Mouse (Mus musculus) kidney, adult 8-10 months (tissue): ENCODE data around the gene Serf2.
A peak's percentile ranks its signal among the peaks of the same experiment; 100 is the strongest.
"Not testable (repeated sequence)": the region's sequence is repeated elsewhere in the genome, so short reads cannot be mapped to it uniquely, and the experiment has no call there.

Source experiments
- DNase-seq, 2 experiments: peaks; one replicate each; pipeline ENCODE4 v3.0.0; 2022

Gene Serf2

DNA sequence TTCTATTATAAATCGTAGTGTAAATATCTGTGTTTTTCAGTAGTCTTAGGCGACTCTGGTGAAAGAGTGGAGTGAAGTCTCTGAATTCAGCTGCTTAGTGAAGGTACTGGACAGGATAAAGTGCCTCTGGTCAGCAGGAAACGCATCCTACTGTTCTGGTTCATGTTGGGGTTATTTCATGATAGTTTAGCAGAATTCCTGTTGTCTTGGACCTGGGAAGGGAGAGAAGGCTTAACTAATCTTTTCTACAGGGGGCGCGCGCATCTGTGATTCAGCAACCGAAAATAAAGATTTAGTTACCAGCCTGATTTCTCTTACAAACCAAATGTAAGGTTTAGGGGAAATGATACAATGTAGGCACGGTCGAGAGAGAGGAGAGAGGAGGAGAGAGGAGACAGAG is 859 bp upstream of the Serf2 start:
- peak; percentile 51 to 64 for DNase-seq

GRCm38 (mm10) chr2:121449545-121450011 is 583 bp downstream of the Serf2 start:
- no peak for DNase-seq

GRCm38 (mm10) chr2:121450093-121450492 is 1.1 kb downstream of the Serf2 start:
- no peak for DNase-seq

DNA sequence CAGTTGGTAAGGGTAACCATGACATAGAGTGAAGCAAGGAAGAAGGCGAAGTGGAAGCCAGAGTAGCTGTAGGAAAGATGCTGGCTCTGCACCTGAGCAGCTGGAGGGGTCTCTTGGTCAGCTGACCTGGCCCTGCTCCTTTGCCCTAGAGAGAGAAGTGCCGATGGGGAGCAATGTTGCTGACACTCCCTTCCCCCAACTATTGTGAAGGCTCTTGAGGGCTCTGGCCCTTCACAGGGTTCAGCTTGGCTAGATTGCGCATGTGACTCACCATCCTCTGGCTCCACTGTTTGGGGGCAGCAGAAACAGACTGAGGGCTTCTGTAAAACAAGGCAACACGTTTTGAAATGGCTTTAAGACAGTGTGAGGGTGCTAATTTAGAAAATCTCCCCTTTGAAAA is 3.4 kb downstream of the Serf2 start:
- no peak for DNase-seq

GRCm38 (mm10) chr2:121452990-121453389 is 4.0 kb downstream of the Serf2 start, which contains the start of gene Hypk:
Hypk (plus strand) TSS chr2:121453290.
- no peak for DNase-seq

DNA sequence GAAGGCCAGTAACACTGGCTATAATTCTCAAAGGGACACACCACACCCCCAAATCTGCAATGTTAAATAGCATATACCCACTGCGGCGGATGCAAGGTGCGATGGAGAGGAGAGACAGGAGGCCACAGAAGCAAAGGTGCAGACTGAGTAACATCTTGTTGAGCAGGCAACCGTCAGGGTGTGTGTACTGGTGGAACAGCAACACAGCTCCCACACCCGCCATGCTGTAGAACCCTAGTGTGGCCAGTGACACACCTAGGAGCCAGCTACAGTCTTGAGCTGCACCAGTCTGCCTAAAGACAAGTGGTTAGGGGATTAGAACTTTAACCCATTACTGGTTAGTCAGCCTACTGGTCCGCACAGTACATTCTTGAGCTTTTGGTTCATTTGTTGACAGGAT is 4.9 kb downstream of the Serf2 start:
- DNase-seq, result no peak

GRCm38 (mm10) chr2:121455534-121455933 is 6.5 kb downstream of the Serf2 start:
- no peak for DNase-seq

GRCm38 (mm10) chr2:121456692-121457642 is 8.0 kb downstream of the Serf2 start, which contains the start of gene Serinc4:
Serinc4 (minus strand) TSS chr2:121456781.
- peak; percentile 82 to 86 for DNase-seq

DNA sequence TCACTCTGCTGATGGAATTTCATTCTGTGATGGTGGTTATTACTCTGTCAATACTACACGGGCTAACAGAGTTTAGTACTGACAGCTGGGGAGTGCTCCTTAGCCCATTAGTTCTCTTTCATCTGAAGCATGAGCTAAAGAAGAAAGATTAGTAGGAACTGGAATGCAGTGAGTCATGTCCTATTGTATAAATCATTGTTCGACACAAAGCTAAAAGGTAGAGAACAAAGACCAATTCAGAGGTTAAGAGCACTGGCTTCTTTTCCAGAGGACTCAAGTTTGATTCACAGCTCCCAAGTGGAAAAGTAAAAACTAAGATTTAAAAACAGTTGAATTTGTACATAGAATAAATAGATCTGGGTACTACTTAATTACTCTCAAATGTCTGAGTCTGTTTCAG is 11.1 kb downstream of the Serf2 start:
- no peak for DNase-seq

DNA sequence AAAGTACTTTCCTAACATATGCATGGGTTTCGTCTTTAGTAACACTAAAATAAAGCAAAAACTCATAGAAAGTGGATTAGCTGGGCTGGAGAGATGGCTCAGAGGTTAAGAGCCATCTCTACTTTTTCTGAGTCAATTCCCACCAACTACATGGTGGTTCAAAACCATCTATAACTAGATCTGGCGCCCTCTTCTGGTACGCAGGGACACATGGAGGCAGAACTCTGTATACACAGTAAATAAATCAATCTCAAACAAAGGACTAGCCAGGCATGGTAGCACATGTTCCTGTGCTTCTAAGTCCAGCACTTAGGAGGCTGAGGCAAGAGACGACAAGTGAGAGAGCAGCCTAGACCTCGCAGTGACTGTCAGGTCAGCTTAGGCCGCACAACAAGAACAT is 20.0 kb downstream of the Serf2 start:
- DNase-seq, result not testable (repeated sequence)

DNA sequence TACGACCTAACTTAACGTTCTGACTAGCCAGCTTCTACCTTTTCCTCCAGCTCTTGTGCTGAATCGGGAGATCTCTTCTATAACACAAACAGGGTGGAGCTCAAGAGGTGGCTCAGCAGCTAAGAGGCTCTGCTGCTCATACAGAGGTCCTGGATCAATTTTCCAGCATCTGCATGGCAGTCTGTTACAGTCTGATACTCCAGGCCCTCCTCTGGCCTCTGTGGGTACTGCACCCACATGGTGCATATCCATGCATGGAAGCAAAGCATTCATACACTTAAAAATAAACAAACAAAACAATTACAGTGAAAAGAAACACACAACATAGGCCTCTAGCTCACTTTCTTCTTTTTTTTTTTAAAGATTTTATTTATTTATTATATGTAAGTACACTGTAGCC is 23.8 kb downstream of the Serf2 start:
- not testable (repeated sequence) for DNase-seq

GRCm38 (mm10) chr2:121473301-121474179 is 24.5 kb downstream of the Serf2 start, which contains the start of gene Mfap1b:
Mfap1b (minus strand) TSS chr2:121474067.
- peak; percentile 85 to 86 for DNase-seq

DNA sequence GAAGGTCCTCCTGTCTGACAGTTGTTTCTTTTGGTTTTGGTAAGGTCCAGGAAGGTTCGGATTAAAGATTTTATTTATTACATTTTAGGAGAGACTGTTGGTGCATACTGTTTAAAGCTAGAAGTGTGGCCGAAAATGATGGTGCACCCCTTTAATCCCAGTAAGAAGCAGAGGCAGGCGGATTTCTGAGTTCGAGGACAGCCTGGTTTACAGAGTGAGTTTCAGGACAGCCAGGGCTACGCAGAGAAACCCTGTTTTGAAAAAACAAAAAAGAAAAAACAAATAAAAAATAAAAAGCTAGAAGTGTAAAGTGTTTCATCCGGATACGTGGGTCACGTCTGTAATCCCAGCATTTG is 25.2 kb downstream of the Serf2 start:
- no peak for DNase-seq

- DNase-seq, result not testable (repeated sequence)
These were observed 26.3 kb downstream of the Serf2 start for GRCm38 (mm10) chr2:121475306-121475705.

DNA sequence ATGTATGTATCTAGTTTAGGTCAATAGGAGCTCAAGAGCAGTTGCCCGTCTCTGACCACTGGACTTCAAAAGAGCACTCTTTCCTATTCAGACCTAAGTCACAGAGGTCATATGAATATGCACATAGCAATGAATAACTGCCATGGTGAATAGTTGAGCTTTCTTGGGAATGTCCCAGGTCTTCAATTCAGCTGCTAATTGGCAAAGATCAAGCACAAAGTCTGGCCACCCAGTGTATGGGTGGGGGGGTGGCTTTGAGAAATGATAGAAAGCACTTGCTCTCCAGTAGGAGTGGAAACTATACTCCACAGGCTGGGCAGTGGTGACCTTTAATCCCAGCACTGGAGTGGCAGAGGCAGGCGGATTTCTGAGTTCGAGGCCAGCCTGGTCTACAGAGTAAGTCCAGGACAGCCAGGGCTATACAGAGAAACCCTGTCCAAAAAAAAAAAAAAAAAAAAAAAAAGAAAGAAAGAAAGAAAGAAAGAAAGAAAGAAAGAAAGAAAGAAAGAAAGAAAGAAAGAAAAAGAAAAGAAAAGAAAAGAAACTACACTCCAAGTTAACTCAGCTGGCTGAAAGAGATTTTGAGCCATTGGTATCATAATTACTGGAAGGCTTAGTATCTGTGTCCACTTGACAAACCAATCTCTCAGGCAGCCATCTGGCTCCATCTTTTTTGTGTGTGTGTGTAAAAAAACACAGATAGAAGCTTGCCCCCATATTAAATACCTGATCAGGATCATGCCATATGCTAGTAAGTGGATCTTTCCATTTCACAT is 28.7 kb downstream of the Serf2 start:
- DNase-seq, result no peak

DNA sequence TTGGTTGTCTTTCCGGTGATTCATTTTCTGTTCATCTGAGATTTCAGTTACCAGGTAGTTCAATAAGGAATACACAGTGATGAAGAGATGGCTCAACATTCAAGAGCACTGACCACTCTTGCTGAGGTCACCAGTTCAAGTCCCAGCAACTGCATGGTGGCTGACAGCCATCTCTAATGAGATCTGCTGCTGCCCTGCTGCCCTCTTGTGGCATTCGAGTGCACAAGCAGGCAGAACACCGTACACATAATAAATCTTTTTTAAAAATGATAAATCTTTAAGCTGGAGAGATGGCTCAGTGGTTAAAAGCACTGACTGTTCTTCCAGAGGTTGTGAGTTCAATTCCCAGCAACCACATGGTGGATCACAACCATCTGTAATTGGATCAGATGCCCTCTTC is 31.5 kb downstream of the Serf2 start:
- DNase-seq, result peak in 1 of 2 experiments; percentile 18

DNA sequence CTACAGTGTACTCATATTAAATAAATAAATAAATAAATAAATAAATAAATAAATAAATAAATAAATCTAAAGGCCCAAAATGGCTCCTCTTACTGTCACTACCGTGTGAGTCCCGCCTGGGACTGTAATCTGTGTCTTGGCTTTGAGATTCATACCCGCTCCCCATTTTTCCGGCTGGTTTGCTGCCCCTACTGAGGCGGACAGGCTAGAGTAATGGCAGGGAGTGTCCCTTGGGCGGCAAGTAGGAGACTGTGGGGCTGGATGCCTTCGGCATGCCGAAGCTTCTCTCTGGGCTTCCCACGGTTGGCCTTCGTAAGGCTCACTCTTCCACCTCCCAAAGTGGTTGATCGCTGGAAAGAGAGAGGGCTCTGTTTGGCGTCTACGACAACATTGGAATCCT is 31.9 kb downstream of the Serf2 start:
- not testable (repeated sequence) for DNase-seq

GRCm38 (mm10) chr2:121483576-121483975 is 34.6 kb downstream of the Serf2 start:
- no peak for DNase-seq

GRCm38 (mm10) chr2:121484403-121484802 is 35.4 kb downstream of the Serf2 start:
- not testable (repeated sequence) for DNase-seq

DNA sequence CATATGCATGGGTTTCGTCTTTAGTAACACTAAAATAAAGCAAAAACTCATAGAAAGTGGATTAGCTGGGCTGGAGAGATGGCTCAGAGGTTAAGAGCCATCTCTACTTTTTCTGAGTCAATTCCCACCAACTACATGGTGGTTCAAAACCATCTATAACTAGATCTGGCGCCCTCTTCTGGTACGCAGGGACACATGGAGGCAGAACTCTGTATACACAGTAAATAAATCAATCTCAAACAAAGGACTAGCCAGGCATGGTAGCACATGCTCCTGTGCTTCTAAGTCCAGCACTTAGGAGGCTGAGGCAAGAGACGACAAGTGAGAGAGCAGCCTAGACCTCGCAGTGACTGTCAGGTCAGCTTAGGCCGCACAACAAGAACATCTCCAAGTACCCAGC is 52.6 kb downstream of the Serf2 start:
- not testable (repeated sequence) for DNase-seq

DNA sequence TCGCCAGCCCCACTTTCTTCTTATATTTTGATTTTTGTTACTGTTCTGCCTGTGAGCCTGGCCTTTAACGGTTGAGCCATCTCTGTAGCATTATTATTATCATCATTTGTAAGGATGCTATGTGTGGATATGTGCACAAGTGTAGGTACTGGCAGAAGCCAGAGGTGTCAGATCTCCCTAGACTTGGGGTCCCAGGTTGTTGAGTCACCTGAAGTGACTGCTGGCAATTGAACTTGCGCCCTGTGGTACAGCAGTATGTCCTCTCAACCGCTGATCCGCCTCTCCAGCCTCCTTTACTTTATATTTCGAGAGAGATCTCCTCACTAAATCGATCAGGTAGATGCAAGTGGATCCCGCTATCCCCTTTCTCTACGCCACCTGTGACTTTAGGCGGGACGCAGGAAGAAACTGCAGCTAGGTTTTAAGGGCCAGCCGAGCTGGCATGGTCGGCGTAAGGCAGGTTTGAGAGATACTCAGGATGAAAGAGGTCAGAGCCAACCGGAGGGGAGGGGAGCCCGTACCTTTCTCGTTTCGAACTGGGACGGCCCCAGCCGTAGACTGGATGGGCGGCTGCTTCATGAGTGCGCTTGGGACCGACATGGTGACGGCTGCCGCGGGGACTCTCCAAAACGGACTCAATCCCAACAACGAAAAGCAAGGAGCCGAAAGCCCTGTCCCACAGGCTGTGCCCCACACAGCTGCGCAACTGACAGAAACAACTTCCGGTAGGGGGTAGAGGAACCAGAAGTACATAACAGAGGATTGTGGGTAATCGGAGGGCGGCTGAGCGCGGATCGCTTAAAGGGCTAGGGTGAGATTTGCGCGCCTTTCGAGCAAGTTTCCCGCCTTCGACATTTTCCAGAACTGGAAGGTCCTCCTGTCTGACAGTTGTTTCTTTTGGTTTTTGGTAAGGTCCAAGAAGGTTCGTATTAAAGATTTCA is 57.2 kb downstream of the Serf2 start, which contains the start of the genes Mfap1a and Wdr76:
TSS of gene Mfap1a (minus strand) at position 724 of the 941 bp plus-strand sequence.
TSS of gene Wdr76 (plus strand) at position 782 of the 941 bp plus-strand sequence.
- DNase-seq, result peak; percentile 87 to 89
